Mouse (Mus musculus) midbrain, embryonic 11.5 days (tissue): ENCODE results near the gene Adh4. TPM values are rescaled to one million over a fixed set of nuclear protein-coding genes. Genes with fewer than 3 reads are reported as not detected.

Experiments
- ATAC-seq: fragments of 200-750 bp; cut with Nextera tagmentation; 2 replicates; pipeline ENCODE4 v1.8.0; 2017; ENCODE audit warnings: moderate TSS enrichment, moderate library complexity; ENCODE audit not compliant: low FRiP score
- DNase-seq: peaks from one replicate; pipeline ENCODE4 v3.0.0; 2015; ENCODE audit warnings: low spot score; ENCODE audit errors: missing footprints
- H3K27ac ChIP-seq: fragments of 300-500 bp; sonication (generic); 2 replicates; pipeline ENCODE4 v1.5.1; 2014; ENCODE audit warnings: low read depth, low read length
- H3K27me3 ChIP-seq: fragments of 300-500 bp; sonication (generic); 2 replicates; pipeline ENCODE4 v1.6.1; 2014; ENCODE audit warnings: mild to moderate bottlenecking, low read length, moderate library complexity, mixed read lengths; ENCODE audit not compliant: control insufficient read depth, insufficient read depth
- H3K36me3 ChIP-seq: fragments of 300-500 bp; sonication (generic); 2 replicates; pipeline ENCODE4 v1.6.1; 2014; ENCODE audit warnings: mild to moderate bottlenecking, low read length, moderate library complexity, mixed read lengths; ENCODE audit not compliant: control insufficient read depth, insufficient read depth
- H3K4me1 ChIP-seq: fragments of 300-500 bp; sonication (generic); 2 replicates; pipeline ENCODE4 v1.6.1; 2014; ENCODE audit warnings: low read length; ENCODE audit not compliant: control insufficient read depth, insufficient read depth
- H3K4me2 ChIP-seq: fragments of 300-500 bp; sonication (generic); 2 replicates; pipeline ENCODE4 v1.6.1; 2014; ENCODE audit warnings: mild to moderate bottlenecking, moderate library complexity
- H3K4me3 ChIP-seq: fragments of 300-500 bp; sonication (generic); 2 replicates; pipeline ENCODE4 v1.5.1; 2014; ENCODE audit warnings: low read depth, low read length
- H3K9ac ChIP-seq: fragments of 300-500 bp; sonication (generic); 2 replicates; pipeline ENCODE4 v1.6.1; 2014; ENCODE audit warnings: low read length
- H3K9me3 ChIP-seq: fragments of 300-500 bp; sonication (generic); 2 replicates; pipeline ENCODE4 v1.6.1; 2016; ENCODE audit warnings: low read length; ENCODE audit not compliant: control insufficient read depth
- WGBS: fragments of 180-500 bp; shearing (Covaris S2); extraction: QIAGEN DNeasy Blood & Tissue Kit; methylation state at CpG from one replicate; pipeline ENCODE4 v1.1.7; 2014; 5-methylcytosine and 5-hydroxymethylcytosine counted together
- polyA plus RNA-seq: library from polyadenylated mRNA; unstranded; fragments of >200 nt; fragmentation: Nextera tagmentation; extraction: Ambion mirVana; gene quantifications from 2 replicates; pipeline ENCODE4 v1.2.1, GENCODE M21; 2014

The Adh4 gene
- polyA plus RNA-seq, 1 experiment from 2014 or later: not detected

- no peak overlapping the region for H3K27ac ChIP-seq
Measured at GRCm38 (mm10) chr3:138430360-138430976, 15.2 kb downstream of the Adh4 start.

GRCm38 (mm10) chr3:138431835-138432234, 16.6 kb downstream of the Adh4 start:
- H3K27me3 ChIP-seq: no peaks in the 10 kb centered on the region
- no peak overlapping the region for H3K4me3 ChIP-seq
- no peaks in the 10 kb centered on the region for H3K4me1 ChIP-seq
- no peaks in the 10 kb centered on the region; the same call in 1 of the 2 replicates for H3K9me3 ChIP-seq
- 73% methylated on average over 2 of the region's 2 CpGs for WGBS
- no peaks in the 10 kb centered on the region for H3K36me3 ChIP-seq
- DNase-seq: peak; percentile 91
- no peak overlapping the region for H3K9ac ChIP-seq
- H3K27ac ChIP-seq: no peak overlapping the region
- no peak overlapping the region for H3K4me2 ChIP-seq
- ATAC-seq: no peak

More at GRCm38 (mm10) chr3:138430360-138430976, 15.2 kb downstream of the Adh4 start:
- Histone ChIP-seq H3K9me3 (no peaks in the 10 kb centered on the region), H3K36me3 (no peaks in the 10 kb centered on the region), H3K4me3 (no peak overlapping the region), H3K4me2 (no peak overlapping the region), H3K4me1 (no peaks in the 10 kb centered on the region), H3K27me3 (no peaks in the 10 kb centered on the region), H3K9ac (no peak overlapping the region)
- WGBS: 90% methylated on average over 6 of the region's 6 CpGs
- DNase-seq (no peak), ATAC-seq (no peak)

GRCm38 (mm10) chr3:138438716-138439115, 23.4 kb downstream of the Adh4 start:
- Histone ChIP-seq H3K36me3 (no peaks in the 10 kb centered on the region), H3K4me1 (peaks cover 2% of the 10 kb centered on the region), H3K27ac (no peak overlapping the region), H3K27me3 (no peaks in the 10 kb centered on the region), H3K9ac (no peak overlapping the region), H3K4me2 (no peak overlapping the region), H3K4me3 (no peak overlapping the region), H3K9me3 (no peaks in the 10 kb centered on the region; the same call in 1 of the 2 replicates)
- ATAC-seq: no peak
- no peak for DNase-seq
- WGBS: 88% methylated on average over 3 of the region's 3 CpGs

GRCm38 (mm10) chr3:138442203-138442602, 26.9 kb downstream of the Adh4 start:
- H3K27ac ChIP-seq: no peak overlapping the region; the same call in 1 of the 2 replicates

GRCm38 (mm10) chr3:138442612-138443464, 27.6 kb downstream of the Adh4 start, which contains the start of gene Adh5:
Gene Adh5 (plus strand): TSS chr3:138443093.
- peak; percentile 100 for DNase-seq
- peak within 1 kb of the TSS; percentile 76 for H3K4me2 ChIP-seq
- H3K4me3 ChIP-seq: peak within 1 kb of the TSS; percentile 82
- H3K27me3 ChIP-seq: no peaks in the 10 kb centered on the region
- peak; percentile 99 for ATAC-seq
- peak within 1 kb of the TSS; percentile 62 for H3K27ac ChIP-seq
- H3K4me1 ChIP-seq: peaks cover 10% of the 10 kb centered on the region
- under 1% methylated on average over 85 of the region's 86 CpGs for WGBS
- H3K36me3 ChIP-seq: peaks cover 8% of the 10 kb centered on the region
- H3K9ac ChIP-seq: peak within 1 kb of the TSS; percentile 87
- no peaks in the 10 kb centered on the region for H3K9me3 ChIP-seq

More at GRCm38 (mm10) chr3:138442203-138442602, 26.9 kb downstream of the Adh4 start:
- ATAC-seq (peak; percentile 5), DNase-seq (no peak)
- H3K27me3 ChIP-seq: no peaks in the 10 kb centered on the region
- H3K9me3 ChIP-seq: no peaks in the 10 kb centered on the region
- H3K4me3 ChIP-seq: peak overlapping the region; percentile 82
- WGBS: 6% methylated on average over 9 of the region's 9 CpGs
- peak overlapping the region; percentile 87 for H3K9ac ChIP-seq
- H3K4me2 ChIP-seq: peak overlapping the region; percentile 76
- peaks cover 10% of the 10 kb centered on the region for H3K4me1 ChIP-seq
- H3K36me3 ChIP-seq: peaks cover 7% of the 10 kb centered on the region

- ATAC-seq: no peak
- no peak for DNase-seq
Measured at GRCm38 (mm10) chr3:138443465-138443771, 28.2 kb downstream of the Adh4 start.

GRCm38 (mm10) chr3:138448077-138448860, 33.0 kb downstream of the Adh4 start:
- Histone ChIP-seq H3K4me3 (no peak overlapping the region), H3K36me3 (peaks cover 23% of the 10 kb centered on the region), H3K4me1 (peaks cover 9% of the 10 kb centered on the region), H3K27me3 (no peaks in the 10 kb centered on the region), H3K9ac (no peak overlapping the region), H3K9me3 (no peaks in the 10 kb centered on the region), H3K4me2 (no peak overlapping the region), H3K27ac (no peak overlapping the region)
- DNase-seq (no peak), ATAC-seq (no peak)
- WGBS: 88% methylated on average over 12 of the region's 12 CpGs

More at GRCm38 (mm10) chr3:138443465-138443771, 28.2 kb downstream of the Adh4 start:
- Histone ChIP-seq H3K36me3 (peaks cover 10% of the 10 kb centered on the region), H3K4me3 (peak overlapping the region; percentile 82), H3K4me1 (peaks cover 10% of the 10 kb centered on the region), H3K9ac (peak overlapping the region; percentile 87), H3K9me3 (no peaks in the 10 kb centered on the region), H3K27ac (peak overlapping the region; percentile 62; the same call in 1 of the 2 replicates), H3K4me2 (peak overlapping the region; percentile 76), H3K27me3 (no peaks in the 10 kb centered on the region)
- WGBS: 4% methylated on average over 9 of the region's 9 CpGs

GRCm38 (mm10) chr3:138452169-138452568, 36.9 kb downstream of the Adh4 start:
- DNase-seq: no peak
- no peak overlapping the region for H3K27ac ChIP-seq
- peaks cover 23% of the 10 kb centered on the region for H3K36me3 ChIP-seq
- 91% methylated on average over 10 of the region's 10 CpGs for WGBS
- H3K9ac ChIP-seq: no peak overlapping the region
- H3K4me3 ChIP-seq: no peak overlapping the region
- H3K4me2 ChIP-seq: no peak overlapping the region
- no peaks in the 10 kb centered on the region for H3K4me1 ChIP-seq
- 0 out of 2 replicates have a peak, but pooled peaks have one; percentile 18 for ATAC-seq
- H3K27me3 ChIP-seq: no peaks in the 10 kb centered on the region
- no peaks in the 10 kb centered on the region for H3K9me3 ChIP-seq
